Mouse (Mus musculus): ENCODE results near the gene Ahnak. TPM values are rescaled to one million over a fixed set of nuclear protein-coding genes. Genes with fewer than 3 reads are reported as not detected.
"Not testable (repeated sequence)": the region's sequence is repeated elsewhere in the genome, so short reads cannot be mapped to it uniquely, and the experiment has no call there.

The Ahnak gene
- total RNA-seq, 2 experiments from 2014 or later, result 17.2 to 18.5 TPM

DNA sequence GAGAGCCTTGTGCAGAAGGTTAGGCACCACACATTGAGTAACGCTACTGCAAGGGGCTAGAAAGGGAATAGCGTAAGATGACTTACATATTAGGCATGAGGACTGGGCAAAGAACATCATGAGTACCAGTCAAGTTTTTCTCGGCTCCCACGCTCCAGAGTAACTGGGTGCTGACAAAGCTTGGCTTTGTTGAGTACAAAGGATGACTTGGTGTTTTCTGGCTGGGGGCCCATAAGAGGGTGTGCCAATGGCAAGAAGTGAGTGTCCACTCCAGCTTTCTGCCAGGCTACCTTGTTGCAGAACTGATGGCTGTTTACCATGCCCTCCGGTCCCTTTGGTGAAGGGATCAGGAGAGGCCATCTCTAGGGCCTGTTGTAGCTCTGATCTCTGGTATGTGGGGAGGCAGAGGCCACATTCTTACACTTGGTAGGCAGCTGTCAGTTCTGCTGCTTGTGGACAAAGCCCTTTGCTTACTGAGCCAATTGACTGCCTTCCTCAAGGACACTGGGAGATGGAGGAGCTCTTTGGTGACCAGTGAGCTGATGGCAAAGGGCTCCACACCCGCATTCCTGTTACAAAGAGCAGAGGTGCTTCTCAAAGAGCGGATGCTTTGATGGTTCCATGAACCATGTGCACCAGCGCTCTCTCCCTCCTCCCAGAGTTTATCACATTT lies 72.3 kb downstream of the Ahnak start:
- DNase-seq (ENCODE audit: low spot score in 2 of 2), result no peak

DNA sequence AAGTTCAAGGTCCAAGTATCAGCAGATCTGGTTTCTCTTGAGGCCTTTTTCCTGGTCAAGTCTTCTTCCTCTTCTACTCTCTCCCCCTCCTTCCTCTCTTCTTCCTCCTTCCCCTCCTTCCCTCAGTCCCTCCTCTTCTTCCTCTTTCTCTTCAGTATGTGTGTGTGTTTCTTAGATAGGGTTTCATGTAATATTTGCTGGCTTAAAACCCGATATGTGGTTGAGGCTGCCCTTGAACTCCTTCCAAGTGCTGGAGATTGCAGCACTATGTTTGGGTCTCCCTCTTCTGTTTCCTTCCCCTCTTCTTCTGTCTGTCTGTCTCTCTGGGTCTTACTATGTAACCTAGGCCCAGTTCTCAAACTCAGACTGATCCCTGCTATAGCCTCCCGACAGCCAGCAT lies 73.7 kb downstream of the Ahnak start:
- DNase-seq (ENCODE audit: low spot score in 2 of 2), result no peak

DNA sequence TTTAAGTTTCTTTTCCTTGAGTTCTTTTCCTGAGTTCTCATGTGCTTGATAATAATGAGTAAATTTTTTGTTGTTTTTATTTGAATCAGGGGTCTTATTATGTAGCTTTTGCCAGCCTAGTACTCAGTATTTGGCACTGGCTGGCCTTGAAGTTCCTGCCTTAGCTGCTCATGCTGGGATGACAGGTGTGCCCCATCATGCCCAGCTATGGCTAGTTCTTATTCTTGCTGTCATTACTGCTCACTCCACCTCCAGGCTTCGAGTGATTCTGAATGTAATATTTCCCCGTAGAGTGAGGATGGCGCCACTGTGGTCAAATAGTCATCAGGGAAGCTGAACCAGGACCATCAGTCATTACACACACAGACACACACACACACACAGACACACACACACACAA lies 74.7 kb downstream of the Ahnak start:
- DNase-seq (ENCODE audit: low spot score in 2 of 2), result no peak

DNA sequence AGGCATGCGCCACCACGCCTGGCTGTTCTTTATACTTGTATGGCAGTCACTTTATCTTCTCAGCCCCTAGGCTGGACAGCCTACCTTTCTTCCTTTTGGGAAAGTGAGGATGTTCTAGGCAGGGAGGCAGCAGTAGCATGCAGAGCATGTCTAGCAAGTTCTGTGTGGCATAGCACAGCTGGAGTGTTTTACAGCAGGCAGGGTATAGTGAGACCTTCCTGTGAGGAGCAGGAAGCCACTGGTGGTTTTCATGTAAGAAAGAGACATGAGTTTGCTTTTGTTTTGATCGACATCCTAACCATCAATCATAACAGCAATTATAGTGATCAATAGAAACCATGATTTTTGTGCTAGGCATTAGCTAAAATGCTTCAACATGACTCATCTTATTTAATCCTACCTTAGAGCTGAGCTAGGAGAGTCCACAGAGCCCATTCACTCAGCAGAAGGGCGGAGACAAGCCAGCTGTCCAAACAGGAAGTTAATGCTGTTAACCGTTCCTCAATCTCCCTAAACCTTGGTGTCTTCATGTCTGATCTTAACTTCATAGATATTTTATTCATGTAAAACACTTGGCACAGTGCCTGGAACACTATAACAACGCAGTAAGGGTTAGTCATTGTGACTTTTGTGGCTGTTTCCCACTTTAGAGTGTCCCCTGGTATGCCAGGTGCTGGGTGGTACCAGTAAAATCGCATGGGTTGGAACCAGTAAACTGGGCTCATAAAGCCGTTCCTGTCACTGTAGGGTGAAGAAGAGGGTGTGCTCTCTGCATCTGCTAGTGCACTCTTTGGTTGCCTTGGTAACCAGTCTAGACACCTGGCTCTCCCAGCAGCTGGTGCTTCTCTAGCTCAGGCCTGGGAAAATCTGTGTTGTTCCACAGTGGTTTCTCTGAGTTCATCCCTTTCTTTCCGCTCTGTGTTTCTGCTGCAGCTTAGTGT lies 76.8 kb downstream of the Ahnak start:
- DNase-seq (ENCODE audit: low spot score in 2 of 2), result peak in 1 of 2 experiments; percentile 36

DNA sequence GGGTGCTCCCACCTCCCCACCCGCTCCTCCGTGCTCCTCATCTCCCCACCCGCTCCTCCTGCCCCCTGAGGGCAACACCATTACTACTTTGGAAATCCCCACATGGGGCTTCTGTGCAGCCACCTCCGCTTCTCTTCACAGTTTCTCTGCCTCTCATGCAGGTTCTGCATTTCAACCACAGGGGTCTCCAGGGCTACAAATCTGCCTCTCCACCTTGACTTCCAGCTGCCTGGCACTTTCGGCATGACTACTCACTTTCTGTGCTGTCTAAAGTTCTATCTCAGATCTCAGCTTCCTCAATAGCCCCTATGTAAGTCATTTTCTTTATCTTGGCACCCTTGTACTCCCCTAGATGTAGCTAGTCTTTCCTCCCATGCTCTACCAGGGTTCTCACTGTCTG lies 78.2 kb downstream of the Ahnak start:
- DNase-seq (ENCODE audit: low spot score in 2 of 2), result no peak

DNA sequence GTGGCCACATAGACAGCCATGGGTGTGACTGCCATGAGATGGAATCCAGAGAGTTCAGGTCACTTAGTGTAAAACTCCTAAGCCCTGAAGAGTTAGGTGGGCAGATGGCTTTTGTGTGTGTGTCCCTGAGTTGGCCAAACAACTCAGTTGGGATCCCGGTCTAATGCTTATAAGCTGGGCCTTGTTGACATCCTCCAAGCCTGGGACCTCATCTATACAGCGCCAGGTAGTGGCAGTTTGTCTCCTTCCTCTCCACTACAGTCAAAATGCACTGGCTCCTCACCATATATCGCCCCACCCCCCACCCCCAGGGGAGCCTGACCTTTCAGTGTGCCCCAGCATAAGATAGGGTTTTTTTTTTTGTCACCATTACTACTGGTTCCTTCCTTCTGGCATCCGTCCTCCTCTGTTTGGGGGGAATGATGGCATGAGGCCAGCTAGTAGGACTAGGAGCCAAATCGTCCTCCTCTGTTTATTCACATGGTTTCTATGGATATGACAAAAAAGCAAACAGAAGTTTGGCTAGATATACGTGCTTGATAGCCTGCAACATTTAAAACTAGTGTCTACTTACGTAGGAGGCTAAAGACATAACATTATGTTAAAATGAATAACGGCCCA lies 80.7 kb downstream of the Ahnak start:
- DNase-seq (ENCODE audit: low spot score in 2 of 2), result peak; percentile 41 to 46

DNA sequence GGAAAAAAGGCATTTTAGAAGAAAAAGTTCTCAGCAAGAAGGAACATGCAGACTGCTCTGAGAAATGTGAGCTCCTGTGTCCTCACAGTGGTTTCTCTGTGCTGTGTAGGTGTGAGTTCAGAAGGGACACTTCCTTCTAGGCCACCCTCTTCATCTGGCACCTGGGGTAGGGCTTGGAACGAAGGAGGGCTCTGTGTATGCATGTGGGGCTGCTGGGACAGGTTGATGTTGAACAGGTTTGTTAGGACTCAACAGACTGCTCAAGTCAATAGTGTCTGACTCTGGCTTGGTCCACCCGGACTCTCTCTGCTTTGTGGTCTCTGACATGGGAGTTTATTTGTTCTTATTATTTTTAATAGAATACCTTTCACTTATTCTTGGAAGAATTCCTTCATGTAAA lies 81.2 kb downstream of the Ahnak start:
- DNase-seq (ENCODE audit: low spot score in 2 of 2), result no peak

DNA sequence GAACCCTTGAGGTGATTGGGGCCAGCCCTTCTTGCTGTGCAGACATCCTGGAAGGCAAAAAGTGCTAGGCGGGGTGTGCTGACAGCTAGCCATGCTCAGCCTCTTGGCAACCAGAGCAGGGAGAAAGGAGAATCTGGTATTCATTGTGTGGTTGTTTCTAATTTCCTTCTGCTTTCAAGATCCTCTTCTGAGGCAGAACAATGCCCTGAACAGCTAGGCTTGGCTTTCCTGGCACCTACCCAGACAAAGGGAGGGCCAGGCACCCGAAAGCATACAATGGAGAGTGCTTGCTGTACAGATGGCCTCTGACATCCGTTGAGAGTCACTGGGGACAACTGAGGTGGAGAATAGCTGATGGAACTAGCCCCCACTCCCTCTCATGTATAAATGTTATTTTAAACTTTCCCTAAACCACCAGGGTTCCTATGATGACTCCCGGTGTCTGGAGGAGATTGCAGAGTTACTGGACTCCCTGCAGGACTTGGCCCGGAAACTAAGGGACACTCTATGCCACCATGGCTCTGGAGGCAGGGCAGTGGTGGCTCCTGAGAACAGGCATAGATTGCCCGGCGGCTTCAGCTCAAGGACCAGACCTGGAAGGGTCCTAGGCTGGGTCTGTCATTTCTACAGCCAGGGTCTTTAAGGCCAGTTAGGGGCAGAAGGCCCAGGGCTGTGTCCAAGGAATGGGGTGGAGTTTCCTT lies 82.5 kb downstream of the Ahnak start:
- peak; percentile 26 to 37 for DNase-seq (ENCODE audit: low spot score in 2 of 2)

DNA sequence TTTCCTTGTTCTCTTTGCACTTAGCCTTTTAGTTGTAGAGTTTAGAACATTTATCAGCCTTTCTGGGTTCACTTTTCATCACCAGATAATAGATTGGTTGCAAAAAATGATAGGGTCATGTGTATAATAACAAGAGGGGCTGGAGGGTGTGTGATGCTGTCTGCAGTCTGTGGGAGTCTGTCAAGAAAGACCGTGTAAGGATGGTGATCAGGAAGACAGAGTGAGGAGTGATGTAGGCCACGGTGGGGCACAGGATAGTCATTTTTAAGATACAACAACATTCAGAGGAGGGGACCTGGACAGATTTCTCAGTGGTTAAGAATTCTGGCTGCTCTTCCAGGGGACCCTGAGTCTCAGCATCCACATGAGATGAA lies 83.1 kb downstream of the Ahnak start:
- DNase-seq (ENCODE audit: low spot score in 2 of 2), result no peak

DNA sequence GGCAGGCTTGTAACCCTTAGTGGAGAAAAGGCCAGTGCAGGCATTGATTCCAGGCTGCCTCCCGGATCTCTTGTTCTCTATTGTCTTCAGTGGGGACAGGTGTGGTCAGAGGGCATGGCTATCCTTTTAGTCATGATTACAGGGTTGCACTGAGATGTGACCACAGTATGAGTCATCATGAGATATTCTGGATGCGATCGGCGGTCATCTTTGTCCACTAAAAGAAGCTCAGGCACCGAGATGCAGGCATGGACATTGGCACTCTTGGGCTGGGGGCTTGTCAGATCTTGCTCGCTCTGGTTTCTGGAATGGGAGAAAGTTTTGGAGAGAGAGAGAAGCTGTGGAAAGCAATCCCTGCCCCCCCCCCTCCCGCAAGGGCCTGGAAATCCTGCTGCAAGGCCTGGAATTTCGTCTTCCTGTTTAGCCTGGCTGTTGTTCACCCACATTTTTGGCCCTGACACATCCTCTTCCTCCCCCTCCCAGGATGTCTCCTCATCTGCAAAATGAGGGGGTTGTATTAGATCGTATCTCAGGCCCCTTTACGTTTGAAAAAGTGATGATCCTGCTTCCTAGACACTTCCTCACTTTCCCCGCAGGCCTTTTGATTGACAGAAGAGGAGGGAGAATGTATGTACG lies 84.8 kb downstream of the Ahnak start:
- DNase-seq (ENCODE audit: low spot score in 2 of 2), result no peak

DNA sequence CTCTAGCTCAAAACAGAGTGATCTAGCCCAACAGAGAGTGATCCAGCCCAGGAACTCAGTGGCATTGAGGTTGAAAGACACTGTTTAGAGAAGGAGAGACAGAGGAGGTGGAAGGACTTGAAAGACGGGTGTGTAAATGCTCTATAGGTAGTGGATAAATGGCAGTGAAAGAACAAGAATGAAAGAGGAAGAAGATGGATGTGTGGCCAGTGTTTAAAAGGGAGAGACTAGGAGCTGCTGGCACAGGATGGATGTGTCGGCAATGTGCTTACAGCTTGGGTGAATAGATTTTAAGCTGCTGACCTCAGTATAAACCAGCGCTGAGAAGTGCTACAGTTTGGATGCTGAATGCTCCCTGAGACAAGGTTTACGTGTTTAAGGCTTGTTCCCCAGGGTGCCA lies 85.3 kb downstream of the Ahnak start:
- DNase-seq (ENCODE audit: low spot score in 2 of 2), result no peak

DNA sequence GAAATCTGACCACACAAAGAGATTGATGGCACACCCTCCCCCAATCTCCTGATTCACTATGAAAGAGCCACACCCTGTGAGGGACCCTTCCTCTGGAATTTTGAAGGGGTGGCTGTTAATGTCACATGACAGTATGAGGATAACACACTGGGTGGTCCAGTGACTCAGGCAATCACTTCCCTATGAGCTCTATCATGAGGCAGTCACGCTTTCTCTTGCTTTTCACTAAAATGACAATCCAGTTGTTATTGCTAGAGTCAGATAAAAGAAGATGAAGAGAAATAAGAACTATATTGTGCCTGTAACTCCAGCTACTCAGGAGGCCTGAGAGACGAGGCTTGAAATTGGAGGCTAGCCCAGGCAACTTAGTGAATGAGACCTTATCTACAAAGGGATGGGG lies 86.5 kb downstream of the Ahnak start:
- DNase-seq (ENCODE audit: low spot score in 2 of 2), result no peak

DNA sequence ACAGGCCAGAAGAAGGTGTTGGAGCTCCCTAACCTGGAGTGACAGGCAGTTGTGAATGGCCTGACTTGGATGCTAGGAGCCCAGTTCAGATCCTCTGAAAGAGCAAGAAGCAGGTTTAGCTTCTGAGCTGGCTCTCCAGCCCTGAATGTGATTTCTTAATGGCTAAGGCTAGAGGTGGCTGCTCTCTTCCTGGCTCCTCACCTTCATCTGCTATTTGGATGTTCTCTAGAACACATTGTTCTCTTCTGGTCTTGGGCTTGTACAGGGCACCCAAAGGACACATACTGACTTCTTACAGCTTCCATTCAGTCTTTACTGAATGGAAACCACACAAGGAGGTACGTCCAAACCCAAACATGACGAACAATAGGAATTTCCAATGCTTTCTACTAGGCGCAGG lies 87.0 kb downstream of the Ahnak start:
- no peak for DNase-seq (ENCODE audit: low spot score in 2 of 2)

DNA sequence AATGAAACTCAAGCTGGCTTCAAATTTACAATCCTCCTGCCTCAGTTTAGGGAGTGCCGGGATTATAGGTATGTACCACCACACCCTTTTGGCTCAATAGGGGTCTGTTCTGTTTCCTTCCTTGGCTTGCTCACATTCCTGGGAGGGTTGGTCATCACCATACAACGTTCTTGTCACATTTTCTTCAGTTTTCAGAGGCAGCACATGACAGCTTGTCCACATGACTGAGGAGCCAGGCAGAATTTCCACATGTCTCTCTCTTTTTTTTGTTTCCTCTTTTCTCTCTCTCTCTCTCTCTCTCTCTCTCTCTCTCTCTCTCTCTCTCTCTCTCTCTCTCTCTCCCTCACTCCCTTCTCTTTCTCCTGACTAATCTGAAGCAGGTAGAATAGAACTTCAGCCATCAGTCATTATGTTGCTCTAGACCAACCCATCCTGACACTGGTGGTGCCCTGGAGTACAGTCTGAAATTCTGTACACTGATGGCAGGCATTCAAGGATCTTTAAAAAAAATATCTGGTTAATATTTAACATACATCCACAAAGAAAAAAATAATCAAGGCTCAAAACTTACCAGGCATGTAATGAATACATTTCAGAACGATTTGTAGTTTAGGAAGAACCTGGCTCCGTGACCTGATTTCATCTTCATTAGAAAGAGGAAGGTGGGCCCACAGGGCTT lies 88.0 kb downstream of the Ahnak start:
- no peak for DNase-seq (ENCODE audit: low spot score in 2 of 2)

DNA sequence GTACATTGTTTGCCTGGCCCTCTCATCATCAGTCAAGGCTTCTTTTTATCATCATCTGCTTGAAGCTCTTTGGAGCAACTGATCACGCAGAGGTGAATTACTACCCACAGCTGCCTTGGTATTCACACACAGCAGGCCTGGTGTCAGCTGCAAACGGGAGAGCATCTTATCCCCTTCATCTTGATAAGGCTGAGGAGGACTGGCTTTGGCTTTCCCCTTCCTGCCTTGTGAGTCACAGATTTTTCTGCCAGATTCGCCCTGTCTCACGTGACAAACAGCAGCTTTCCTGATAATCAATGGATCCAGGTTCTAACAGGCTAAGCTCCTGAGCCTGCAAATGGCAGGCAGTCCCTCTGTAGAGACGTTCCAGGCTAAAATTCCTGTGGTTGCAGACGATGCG lies 90.8 kb downstream of the Ahnak start:
- no peak for DNase-seq (ENCODE audit: low spot score in 2 of 2)

DNA sequence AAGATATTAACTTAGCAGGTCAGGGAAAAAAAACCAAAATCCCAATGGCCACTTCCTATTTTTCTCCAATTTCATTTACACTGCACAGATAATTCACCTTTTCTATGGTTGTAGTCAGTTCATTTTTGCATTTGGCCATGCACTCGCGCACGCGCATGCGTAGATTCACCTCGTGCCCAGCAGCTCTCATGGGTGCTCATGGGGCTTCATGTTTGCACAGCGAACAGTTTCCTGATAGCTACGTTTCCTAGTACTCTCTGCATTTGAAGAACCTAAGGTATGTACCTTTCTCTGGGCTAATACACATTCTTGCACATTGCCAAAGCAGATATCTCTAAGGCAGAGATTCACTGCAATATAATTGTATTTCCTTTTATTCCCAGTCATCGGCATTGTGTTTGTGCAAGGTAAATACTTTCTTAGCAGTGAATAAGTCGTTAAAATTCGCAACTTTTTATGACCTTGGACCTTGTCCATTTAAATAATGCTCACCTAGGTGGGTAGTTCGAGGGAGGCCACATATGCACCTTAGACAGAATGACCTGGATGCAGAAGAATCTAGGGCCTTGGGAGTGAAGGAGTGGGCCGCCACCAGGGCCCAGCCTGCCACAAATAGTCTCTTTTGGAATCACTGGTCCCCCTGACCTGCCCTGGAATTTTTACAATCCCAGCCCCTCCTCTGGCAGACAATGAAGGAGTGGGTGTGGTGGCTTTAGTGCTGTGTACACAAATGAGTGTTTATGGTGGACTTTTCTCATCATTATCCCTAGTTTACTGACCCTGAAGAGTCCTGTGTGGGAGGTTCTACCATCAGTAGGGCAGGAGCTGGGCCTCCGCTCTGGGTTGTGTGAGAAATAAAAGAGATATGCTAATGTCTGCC lies 92.5 kb downstream of the Ahnak start:
- DNase-seq (ENCODE audit: low spot score in 2 of 2), result no peak

DNA sequence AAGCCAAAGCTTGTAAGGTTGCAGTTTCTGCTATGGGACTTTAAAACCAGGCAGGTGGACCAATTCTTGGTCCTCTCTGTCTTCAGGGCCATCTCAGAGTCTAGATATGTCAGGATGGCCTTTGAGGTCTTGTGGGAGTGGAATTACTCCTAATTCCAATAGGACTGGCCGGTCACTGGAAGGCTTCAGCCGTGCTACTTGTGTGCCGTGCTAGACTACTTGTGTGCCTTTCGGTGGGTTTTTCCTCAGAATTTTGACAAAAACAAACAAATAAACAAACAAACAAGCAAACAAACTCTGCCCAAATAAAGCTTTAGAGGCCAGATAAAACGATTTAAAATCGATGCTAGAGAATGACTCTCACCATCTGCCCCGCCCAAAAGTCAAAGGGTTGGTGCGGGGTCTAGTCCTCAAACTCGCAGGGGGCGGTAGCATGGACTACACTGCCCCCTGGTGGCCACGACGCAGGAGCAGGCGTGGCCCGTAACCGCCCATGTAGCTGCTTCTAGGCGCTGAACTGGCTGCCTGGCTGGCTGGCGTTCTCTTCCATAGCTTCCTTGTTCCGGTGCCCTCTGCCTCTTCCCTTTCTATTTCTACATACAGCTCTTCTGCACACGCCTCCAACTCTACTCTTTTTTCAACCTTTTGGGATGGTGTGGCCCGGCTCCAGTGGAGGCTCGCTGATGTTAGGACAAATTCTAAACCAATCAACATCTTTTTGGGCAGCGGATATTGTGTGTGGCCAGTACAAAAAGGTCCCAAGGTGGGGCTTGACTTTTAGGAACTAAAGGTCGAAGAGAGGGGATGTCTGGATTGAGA lies 93.3 kb downstream of the Ahnak start:
- DNase-seq (ENCODE audit: low spot score in 2 of 2), result peak; percentile 79 to 85

DNA sequence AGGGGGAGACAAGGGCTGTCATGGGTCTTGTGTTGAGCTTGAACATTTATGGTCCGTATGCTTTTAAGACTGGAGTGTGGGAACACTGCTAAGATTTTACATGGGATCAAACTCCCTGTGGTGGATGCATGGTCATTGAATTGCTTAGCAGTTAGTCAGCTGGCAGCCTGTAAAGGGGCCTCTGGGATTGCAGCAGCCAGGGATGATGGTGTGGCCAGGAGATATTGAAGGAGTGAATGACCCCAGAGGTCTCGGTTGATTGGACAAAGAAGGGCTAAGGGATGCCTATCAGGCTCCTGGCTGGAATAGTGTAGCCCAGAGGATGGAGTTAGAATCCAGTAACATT lies 93.9 kb downstream of the Ahnak start:
- no peak for DNase-seq (ENCODE audit: low spot score in 2 of 2)

DNA sequence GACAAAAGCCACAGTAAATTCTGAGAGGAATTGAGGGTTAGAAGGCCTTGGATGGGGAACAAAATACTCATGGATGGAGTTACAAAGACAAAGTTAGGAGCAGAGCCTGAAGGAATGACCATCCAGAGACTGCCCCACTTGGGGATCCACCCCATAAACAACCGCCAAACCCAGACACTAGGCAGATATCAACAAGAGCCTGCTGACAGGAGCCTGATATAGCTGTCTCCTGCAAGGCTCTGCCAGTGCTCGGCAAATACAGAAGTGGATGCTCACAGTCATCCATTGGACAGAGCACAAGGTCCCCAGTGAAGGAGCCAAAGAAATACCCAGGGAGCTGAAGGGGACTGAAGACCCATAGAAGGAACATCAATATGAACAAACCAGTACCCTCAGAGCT lies 94.8 kb downstream of the Ahnak start:
- DNase-seq (ENCODE audit: low spot score in 2 of 2), result not testable (repeated sequence)

All from layer of hippocampus, postnatal 10 days (tissue).